Mouse (Mus musculus): ENCODE data around the gene Wbp2nl.
A peak's percentile ranks its signal among the peaks of the same experiment; 100 is the strongest.

GRCm38 (mm10) chr15:82345820-82346470, 47.2 kb downstream of the Wbp2nl start:
- TF ChIP-seq CTCF (IDR thresholded peaks at IDR 0.05; ENCODE audit: borderline replicate concordance, control insufficient read depth, extremely low read depth, insufficient read depth, low read length, poor library complexity), result no peak
- peak; percentile 76 for TF ChIP-seq POLR2A (IDR thresholded peaks at IDR 0.05; ENCODE audit: control insufficient read depth, extremely low read depth, insufficient read depth, low read length, poor library complexity)
